Comparison of ENCODE assay signal across 9 mouse cellular contexts in genomic region chr2:33933606-33934510, GRCm38 (mm10). TPM values are rescaled to one million over a fixed set of nuclear protein-coding genes. Genes with fewer than 3 reads are reported as not detected.
DNase-seq lines count a peak whose midpoint lies in the region; ATAC-seq and TF ChIP-seq lines count a peak whose summit lies in the region.
"Had no signal": no experiment of that assay in that cellular context is flagged by ENCODE, and none has a peak within 500 bp of the region (broad histone marks: within the 10 kb centered on the region; RNA-seq: fewer than 3 reads in every experiment).

No protein-coding gene starts in this region.

- no peak overlapping the region for H3K4me2 ChIP-seq in heart, embryonic 11.5 days
- no peak overlapping the region for H3K4me2 ChIP-seq in liver, postnatal 0 days (ENCODE audit: low read depth, low read length)

- no peak overlapping the region for H3K27ac ChIP-seq in heart, embryonic 11.5 days (ENCODE audit: low read depth, low read length)
- no peak overlapping the region for H3K27ac ChIP-seq in liver, postnatal 0 days (ENCODE audit: low read depth)
- no peak overlapping the region for H3K27ac ChIP-seq in left cerebral cortex, adult 2 months

- H3K4me1 ChIP-seq in heart, embryonic 11.5 days (ENCODE audit: control insufficient read depth, insufficient read depth, low read length): no peaks in the 10 kb centered on the region
- no peaks in the 10 kb centered on the region for H3K4me1 ChIP-seq in liver, postnatal 0 days (ENCODE audit: insufficient read depth)

- no peak for DNase-seq in heart, adult 9 months (ENCODE audit: low spot score in 2 of 2)
- DNase-seq in 416B (ENCODE audit: low read depth): peak; percentile 35
- peak; percentile 28 for DNase-seq in liver, postnatal 0 days
- DNase-seq in frontal cortex, postnatal 10 days (ENCODE audit: low spot score in 2 of 2): no peak
- DNase-seq in adrenal gland, postnatal 36 days: no peak
- DNase-seq in left cerebral cortex, adult 2 months (ENCODE audit: extremely low spot score in 1 of 2, low spot score in 2 of 2): no peak
- DNase-seq: kidney, adult 2 months had no signal

- no peaks in the 10 kb centered on the region for H3K36me3 ChIP-seq in heart, embryonic 11.5 days (ENCODE audit: control insufficient read depth, insufficient read depth, low read length)
- no peaks in the 10 kb centered on the region for H3K36me3 ChIP-seq in liver, postnatal 0 days (replicated peaks; ENCODE audit: insufficient read depth, low read length)

- no peak for TF ChIP-seq CTCF in liver, postnatal 0 days (IDR thresholded peaks at IDR 0.05; ENCODE audit: low read depth)
- TF ChIP-seq CTCF in left cerebral cortex, adult 2 months (IDR thresholded peaks at IDR 0.05): no peak

- no peak overlapping the region for H3K4me3 ChIP-seq in heart, embryonic 11.5 days (ENCODE audit: low read depth, low read length)
- no peak overlapping the region for H3K4me3 ChIP-seq in liver, postnatal 0 days (ENCODE audit: low read depth, low read length)
- H3K4me3 ChIP-seq in left cerebral cortex, adult 2 months: no peak overlapping the region

- no peaks in the 10 kb centered on the region for H3K9me3 ChIP-seq in heart, embryonic 11.5 days (replicated peaks; ENCODE audit: control insufficient read depth, low read length)
- no peaks in the 10 kb centered on the region for H3K9me3 ChIP-seq in liver, postnatal 0 days (ENCODE audit: low read length)

- no peaks in the 10 kb centered on the region for H3K27me3 ChIP-seq in heart, embryonic 11.5 days (ENCODE audit: control insufficient read depth, insufficient read depth, low read length)
- no peaks in the 10 kb centered on the region for H3K27me3 ChIP-seq in liver, postnatal 0 days (ENCODE audit: insufficient read depth, low read length)

- peak; percentile 73 for ATAC-seq in heart, embryonic 11.5 days (replicated peaks; ENCODE audit: insufficient number of reproducible peaks, low FRiP score, low TSS enrichment)
- peak; percentile 76 for ATAC-seq in erythroid progenitor cell, adult 5-6 weeks (replicated peaks; ENCODE audit: low FRiP score, poor library complexity, severe bottlenecking)
- no peak for ATAC-seq in liver, postnatal 0 days

- H3K9ac ChIP-seq in heart, embryonic 11.5 days (ENCODE audit: low read depth, low read length): no peak overlapping the region
- H3K9ac ChIP-seq in liver, postnatal 0 days (replicated peaks): no peak overlapping the region

- intact Hi-C loops in left cerebral cortex, adult 2 months (cut with DNase I): no loop called here

- no peak for TF ChIP-seq EP300 in liver, postnatal 0 days (IDR thresholded peaks at IDR 0.05; ENCODE audit: low read depth)

- 60% methylated on average over 10 of the region's 10 CpGs for WGBS in heart, embryonic 11.5 days (ENCODE audit: insufficient replicate concordance)
- 60% methylated on average over 10 of the region's 10 CpGs for WGBS in liver, postnatal 0 days (ENCODE audit: insufficient replicate concordance)

RNA-seq across cellular contexts. Expression of gene Mvb12b, which starts 46.1 kb away (rescaled TPM):
- 12.4 and 12.6 TPM in 2 replicates for polyA plus RNA-seq in heart, embryonic 11.5 days (2014; fragmentation: Nextera tagmentation; extraction: Ambion mirVana)
- total RNA-seq in erythroid progenitor cell, adult 5-6 weeks (2015; ENCODE audit: low replicate concordance): 53.0 and 81.7 TPM in 2 replicates
- 37.1 and 56.7 TPM in 2 replicates for total RNA-seq in erythroid progenitor cell, adult 5-6 weeks (2017; ENCODE audit: low replicate concordance)
- 7.8 and 8.1 TPM in 2 replicates for polyA plus RNA-seq in liver, postnatal 0 days (2015; fragmentation: Nextera tagmentation; extraction: Ambion mirVana)
- 10 to 100 TPM; 19.7 to 22.7 TPM for total RNA-seq in adrenal gland, postnatal 36 days (2021)
- 10 to 100 TPM; 74.6 to 78.4 TPM for total RNA-seq in left cerebral cortex, adult 2 months (2021)

Comparison
In these comparisons a context has a peak if more than half of its experiments do, and no peak if none do; other contexts are left out.
1. DNase-seq: peak in 416B (single experiment) and liver, postnatal 0 days (single experiment); none in heart, adult 9 months (0 of 2), frontal cortex, postnatal 10 days (0 of 2), adrenal gland, postnatal 36 days (0 of 2) and left cerebral cortex, adult 2 months (0 of 2).